Mouse (Mus musculus) intestine, postnatal 0 days (tissue): ENCODE measurements around the gene Npb. TPM values are rescaled to one million over a fixed set of nuclear protein-coding genes. Genes with fewer than 3 reads are reported as not detected.
A peak's percentile ranks its signal among the peaks of the same experiment; 100 is the strongest.

Experiments
- ATAC-seq: fragments of 200-750 bp; cut with Nextera tagmentation; 2 replicates; pipeline ENCODE4 v1.8.0; 2017; ENCODE audit warnings: mild to moderate bottlenecking, moderate TSS enrichment, moderate library complexity
- H3K27ac ChIP-seq: fragments of 300-500 bp; sonication (generic); 2 replicates; pipeline ENCODE4 v1.5.1; 2014; ENCODE audit warnings: mild to moderate bottlenecking, low read depth, low read length, moderate library complexity
- H3K27me3 ChIP-seq: fragments of 300-500 bp; sonication (generic); replicated peaks from 2 replicates; pipeline ENCODE4 v1.6.1; 2014; ENCODE audit warnings: low read length, mixed read lengths; ENCODE audit not compliant: control insufficient read depth, insufficient read depth
- H3K36me3 ChIP-seq: fragments of 300-500 bp; sonication (generic); 2 replicates; pipeline ENCODE4 v1.6.1; 2014; ENCODE audit warnings: mild to moderate bottlenecking, moderate library complexity; ENCODE audit not compliant: control insufficient read depth, insufficient read depth
- H3K4me1 ChIP-seq: fragments of 300-500 bp; sonication (generic); replicated peaks from 2 replicates; pipeline ENCODE4 v1.6.1; 2014; ENCODE audit warnings: antibody characterized with exemption, low read length, mixed read lengths; ENCODE audit not compliant: control insufficient read depth, insufficient read depth
- H3K4me2 ChIP-seq: fragments of 300-500 bp; sonication (generic); replicated peaks from 2 replicates; pipeline ENCODE4 v1.6.1; 2014; ENCODE audit warnings: low read depth, mild to moderate bottlenecking, moderate library complexity
- H3K4me3 ChIP-seq: fragments of 300-500 bp; sonication (generic); 2 replicates; pipeline ENCODE4 v1.5.1; 2014; ENCODE audit warnings: low read depth, low read length
- H3K9ac ChIP-seq: fragments of 300-500 bp; sonication (generic); 2 replicates; pipeline ENCODE4 v1.6.1; 2014; ENCODE audit warnings: mild to moderate bottlenecking, low read depth, low read length
- H3K9me3 ChIP-seq: fragments of 300-500 bp; sonication (generic); 2 replicates; pipeline ENCODE4 v1.6.1; 2016; ENCODE audit warnings: mixed run types; ENCODE audit not compliant: control insufficient read depth
- CTCF ChIP-seq: sonication (generic); IDR thresholded peaks from 2 replicates; pipeline ENCODE4 v1.5.1; 2016; ENCODE audit warnings: low read depth, mild to moderate bottlenecking, control low read depth, antibody characterized with exemption, moderate library complexity
- WGBS: fragments of 180-500 bp; shearing (Covaris S2); extraction: QIAGEN DNeasy Blood & Tissue Kit; methylation state at CpG from one replicate; pipeline ENCODE4 v1.1.7; 2014; 5-methylcytosine and 5-hydroxymethylcytosine counted together
- polyA plus RNA-seq: library from polyadenylated mRNA; unstranded; fragments of >200 nt; fragmentation: Nextera tagmentation; extraction: Ambion mirVana; gene quantifications from 2 replicates; pipeline ENCODE4 v1.2.1, GENCODE M21; 2015

The Npb gene
- polyA plus RNA-seq, 1 experiment from 2014 or later, result 3.4 TPM

DNA sequence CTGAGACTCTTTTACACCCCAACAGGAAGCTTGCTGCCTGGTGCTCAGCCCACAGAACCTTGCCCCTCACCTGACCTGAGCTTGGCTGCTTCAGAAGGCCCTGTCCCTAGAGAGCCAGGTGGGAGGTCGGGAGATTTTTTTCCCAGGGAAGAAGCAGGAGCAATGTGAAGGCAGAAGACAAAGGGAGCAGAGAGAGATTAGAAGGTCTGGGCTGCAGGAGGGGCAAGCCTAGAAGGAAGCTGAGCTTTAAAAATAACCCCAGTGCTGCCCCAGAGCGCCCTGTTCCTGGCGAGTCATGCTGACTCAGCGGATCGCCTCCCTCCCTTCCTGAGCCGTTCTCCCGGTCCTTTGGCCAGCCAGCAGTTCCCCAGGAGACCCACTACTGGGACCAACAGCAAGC is 21.6 kb downstream of the Npb start:
- Histone ChIP-seq H3K9me3 (no peaks in the 10 kb centered on the region), H3K4me1 (peaks cover 9% of the 10 kb centered on the region), H3K27me3 (no peaks in the 10 kb centered on the region), H3K9ac (peak overlapping the region; percentile 32), H3K36me3 (peaks cover 21% of the 10 kb centered on the region), H3K4me2 (peak overlapping the region; percentile 88), H3K4me3 (peak overlapping the region; percentile 15; the same call in 1 of the 2 replicates), H3K27ac (peak overlapping the region; percentile 91)
- ATAC-seq, result 0 out of 2 replicates have a peak, but pooled peaks have one; percentile 19
- 23% methylated on average over 7 of the region's 7 CpGs for WGBS
- TF ChIP-seq CTCF, result no peak

DNA sequence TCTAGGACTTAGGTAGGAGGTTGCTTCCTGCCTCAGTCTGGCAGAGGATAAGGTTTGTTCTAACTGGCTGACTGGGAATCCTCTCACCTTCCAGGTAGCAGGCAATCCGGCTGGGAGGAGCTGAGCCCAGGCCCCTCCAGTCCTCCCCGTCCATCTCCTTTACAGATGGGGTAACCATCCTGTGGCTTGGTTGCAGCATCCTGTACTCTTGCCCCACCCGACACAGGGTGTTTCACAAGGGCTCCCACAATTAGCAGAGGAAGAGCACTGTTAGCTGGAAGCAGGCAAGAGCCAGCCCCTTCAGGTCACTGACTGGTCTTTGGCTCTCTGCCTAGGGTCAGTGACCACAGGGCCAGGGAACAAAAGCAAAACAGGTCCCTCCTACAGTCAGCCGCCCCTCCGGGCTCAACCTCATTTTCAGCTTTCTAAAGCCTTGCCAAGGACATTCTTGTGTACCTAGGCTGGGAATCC is 22.2 kb downstream of the Npb start:
- 0 out of 2 replicates have a peak overlapping the region, but pooled peaks have one; percentile 15 for H3K4me3 ChIP-seq
- H3K27ac ChIP-seq, result peak overlapping the region; percentile 91
- TF ChIP-seq CTCF, result no peak
- H3K4me1 ChIP-seq, result peaks cover 9% of the 10 kb centered on the region
- H3K36me3 ChIP-seq, result peaks cover 21% of the 10 kb centered on the region
- peak overlapping the region; percentile 32 for H3K9ac ChIP-seq
- peak overlapping the region; percentile 88 for H3K4me2 ChIP-seq
- ATAC-seq, result peak; percentile 13
- no peaks in the 10 kb centered on the region for H3K9me3 ChIP-seq
- 36% methylated on average over 5 of the region's 5 CpGs for WGBS
- H3K27me3 ChIP-seq, result no peaks in the 10 kb centered on the region

DNA sequence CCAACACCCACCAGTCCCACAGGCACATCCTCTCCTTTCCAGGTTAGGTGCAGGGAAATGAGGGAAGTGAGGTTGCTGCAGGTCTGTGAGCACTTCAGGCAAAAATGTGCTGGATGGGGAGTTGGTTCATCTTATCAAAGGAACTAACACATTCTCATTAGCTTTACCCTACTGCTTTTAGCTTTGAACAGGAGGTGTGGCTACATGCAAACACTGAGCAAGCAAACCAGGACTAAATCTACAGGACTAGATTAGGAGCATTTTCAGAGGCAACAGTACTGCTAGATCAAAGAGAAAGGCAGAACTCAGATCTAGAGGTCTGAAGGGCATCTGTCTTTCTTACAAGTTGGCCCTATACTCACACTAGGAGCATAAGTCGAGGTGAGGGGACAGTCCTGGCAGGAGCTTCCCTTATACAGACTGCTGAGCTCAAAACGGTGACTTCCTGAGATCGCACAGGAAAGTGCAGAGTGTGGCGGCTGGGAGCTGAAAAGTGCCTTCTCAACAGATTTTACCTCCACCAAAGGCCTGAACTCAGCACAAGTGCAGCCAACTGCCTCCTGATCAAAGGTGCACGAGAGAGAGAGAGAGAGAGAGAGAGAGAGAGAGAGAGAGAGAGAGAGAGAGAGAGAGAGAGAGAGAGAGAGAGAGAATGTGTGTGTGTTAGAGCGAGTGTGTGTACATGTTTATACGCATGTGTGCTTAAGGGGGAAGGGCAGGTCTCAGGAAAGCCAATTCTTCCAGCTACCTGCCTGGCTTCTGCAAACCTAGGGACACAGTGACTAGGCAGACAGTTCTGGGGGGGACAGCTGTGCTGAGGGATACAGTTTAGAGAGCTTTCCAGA is 22.8 kb downstream of the Npb start:
- H3K4me1 ChIP-seq, result peaks cover 9% of the 10 kb centered on the region
- TF ChIP-seq CTCF, result no peak
- H3K27ac ChIP-seq, result peak overlapping the region; percentile 91
- peak overlapping the region; percentile 63 for H3K4me3 ChIP-seq
- 19% methylated on average over 7 of the region's 7 CpGs for WGBS
- no peak for ATAC-seq
- H3K4me2 ChIP-seq, result peak overlapping the region; percentile 88
- no peaks in the 10 kb centered on the region for H3K27me3 ChIP-seq
- H3K9me3 ChIP-seq, result no peaks in the 10 kb centered on the region
- H3K9ac ChIP-seq, result peak overlapping the region; percentile 80
- peaks cover 21% of the 10 kb centered on the region for H3K36me3 ChIP-seq

- Histone ChIP-seq H3K4me3 (peak overlapping the region; percentile 63), H3K9me3 (no peaks in the 10 kb centered on the region), H3K9ac (peak overlapping the region; percentile 80), H3K27me3 (no peaks in the 10 kb centered on the region), H3K4me1 (peaks cover 9% of the 10 kb centered on the region), H3K36me3 (peaks cover 17% of the 10 kb centered on the region), H3K4me2 (peak overlapping the region; percentile 88), H3K27ac (peak overlapping the region; percentile 91)
- TF ChIP-seq CTCF, result no peak
- WGBS, result 37% methylated on average over 4 of the region's 4 CpGs
- no peak for ATAC-seq
These were observed 23.6 kb downstream of the Npb start for GRCm38 (mm10) chr11:120631726-120632448.

DNA sequence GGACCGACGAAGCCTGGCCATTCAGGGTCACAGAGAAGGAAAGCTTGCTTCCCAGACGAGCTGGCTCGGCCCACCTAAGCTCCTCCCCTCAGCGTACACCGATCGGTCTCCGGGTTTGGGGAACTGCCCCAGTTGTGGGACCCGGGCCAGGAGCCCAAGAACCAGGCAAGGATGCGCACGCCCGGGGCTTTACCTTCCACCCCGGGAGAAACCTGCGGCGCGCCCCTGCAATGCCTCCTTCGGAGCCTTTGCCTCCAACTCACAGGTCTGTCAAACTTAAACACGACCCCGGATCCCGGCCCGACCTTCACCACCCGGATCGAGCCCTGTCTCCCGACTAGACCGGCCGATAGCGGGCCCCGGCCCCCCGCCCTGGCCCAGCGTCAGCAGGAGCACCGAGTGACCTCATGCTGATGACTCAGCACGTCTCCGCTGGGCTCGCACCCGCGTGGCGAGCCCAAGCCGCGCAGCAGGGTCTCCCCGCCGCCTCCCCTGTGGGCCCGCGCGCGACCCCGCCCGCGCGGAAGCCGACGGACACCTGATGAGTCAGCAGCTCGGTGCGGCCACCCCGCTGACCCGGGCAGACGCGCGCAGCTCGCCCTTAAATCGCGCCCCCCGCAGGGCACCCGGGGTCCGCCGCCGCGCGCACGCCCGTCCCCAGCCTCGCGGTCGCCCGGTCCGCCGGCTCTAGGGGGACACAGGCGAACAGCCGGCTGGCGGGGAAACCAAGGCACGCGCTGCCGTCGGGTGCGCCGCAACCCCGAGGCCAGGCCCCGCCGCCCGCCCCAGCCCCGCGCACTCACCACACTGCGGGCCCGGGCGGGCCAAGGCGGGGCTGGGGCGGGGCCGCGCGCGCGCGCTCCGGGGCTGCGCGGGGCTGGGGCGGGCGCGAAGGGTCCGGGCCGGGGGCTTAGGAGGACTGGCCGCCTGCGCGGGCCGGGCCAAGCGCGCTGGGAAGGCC is 24.6 kb downstream of the Npb start:
- under 1% methylated on average over 97 of the region's 116 CpGs for WGBS
- Histone ChIP-seq H3K27ac (peak overlapping the region; percentile 91), H3K4me2 (peak overlapping the region; percentile 88)

More for the DNA sequence above, 24.6 kb downstream of the Npb start:
- no peak for TF ChIP-seq CTCF
- Histone ChIP-seq H3K27me3 (no peaks in the 10 kb centered on the region), H3K4me1 (peaks cover 9% of the 10 kb centered on the region), H3K9me3 (no peaks in the 10 kb centered on the region), H3K36me3 (peaks cover 9% of the 10 kb centered on the region), H3K9ac (peak overlapping the region; percentile 80), H3K4me3 (peak overlapping the region; percentile 63)
- peak; percentile 72 for ATAC-seq
